Mouse (Mus musculus): Measurements from ENCODE around the gene Mzf1. TPM values are rescaled to one million over a fixed set of nuclear protein-coding genes. Genes with fewer than 3 reads are reported as not detected.

Mzf1 gene
- total and polyA plus RNA-seq, 3 experiments = 0.77 to 2.4 TPM; not detected in 1

DNA sequence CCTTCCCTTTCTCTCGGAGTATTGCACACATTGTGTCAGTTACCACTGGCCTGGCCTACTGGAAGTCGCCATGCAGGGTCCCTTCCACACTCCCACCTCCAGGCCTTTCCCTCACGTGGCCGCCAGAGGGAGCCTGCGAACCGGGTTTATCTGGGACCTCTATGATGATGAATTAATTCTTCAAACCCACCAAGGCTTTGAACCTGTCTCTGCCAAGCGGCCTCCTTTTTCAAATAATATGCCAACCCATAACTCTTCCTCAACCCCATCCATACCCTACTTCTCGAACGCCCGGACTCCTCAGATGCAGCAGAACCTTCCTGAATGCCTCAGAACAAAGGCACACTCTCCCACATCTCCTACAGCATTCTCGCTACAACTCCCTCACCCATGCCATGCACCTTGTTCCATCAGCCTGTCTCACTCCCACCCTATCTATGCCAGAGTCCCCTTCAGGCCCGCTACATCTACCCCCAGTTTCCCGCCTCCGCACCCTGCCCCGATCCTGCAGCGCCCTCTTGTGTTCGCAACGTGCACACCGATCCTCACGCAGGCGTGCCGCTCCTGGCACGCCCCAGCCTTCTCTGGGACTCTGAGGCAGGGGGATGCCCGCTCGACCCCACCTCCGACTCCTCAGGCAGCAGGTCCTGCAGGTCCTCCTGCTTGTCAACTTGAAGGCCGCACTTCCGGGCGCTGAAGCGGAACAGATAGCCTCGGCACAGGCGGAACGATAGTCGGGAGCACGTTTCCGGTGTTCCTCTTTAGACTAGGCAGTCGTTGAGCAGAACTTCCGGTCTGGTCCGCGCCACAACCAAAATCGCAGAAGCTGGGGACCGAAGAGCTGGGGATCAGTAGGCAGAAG lies 45.2 kb downstream of the Mzf1 start (continued):
- no peak; the same call in 1 of the 2 replicates for TF ChIP-seq KAT2A (conservative IDR thresholded peaks at IDR 0.05; ENCODE audit: low read depth, low read length)
- TF ChIP-seq ETS1 (IDR thresholded peaks at IDR 0.05; ENCODE audit: low read depth, low read length) = 0 out of 2 replicates have a peak, but pooled peaks have one; percentile 16
- TF ChIP-seq POLR2A (IDR thresholded peaks at IDR 0.05; ENCODE audit: control insufficient read depth in 1 of 2, insufficient read depth in 1 of 2, low read depth in 1 of 2, low read length in 2 of 2, poor library complexity in 1 of 2) = peak; percentile 43 to 47; a peak in 2 of 4 replicates
- TF ChIP-seq POLR2AphosphoS2 (IDR thresholded peaks at IDR 0.05; ENCODE audit: low read length) = no peak
- no peak for TF ChIP-seq MAFK (IDR thresholded peaks at IDR 0.05; ENCODE audit: borderline replicate concordance, low read depth, low read length)
- TF ChIP-seq E2F4 (IDR thresholded peaks at IDR 0.05; ENCODE audit: borderline replicate concordance, low read depth, low read length) = peak; percentile 88; the same call in 1 of the 2 replicates
- no peak for TF ChIP-seq MEF2A (IDR thresholded peaks at IDR 0.05; ENCODE audit: extremely low read depth, insufficient replicate concordance, low read depth, low read length, poor library complexity, severe bottlenecking)
- no peak for TF ChIP-seq POLR2AphosphoS5 (IDR thresholded peaks at IDR 0.05; ENCODE audit: borderline replicate concordance, low read depth, low read length)
- peak; percentile 92 for TF ChIP-seq HCFC1 (IDR thresholded peaks at IDR 0.05; ENCODE audit: low read depth, low read length)
- TF ChIP-seq UBTF (IDR thresholded peaks at IDR 0.05; ENCODE audit: borderline replicate concordance, insufficient read depth, low read depth, low read length) = no peak
- TF ChIP-seq NELFE (IDR thresholded peaks at IDR 0.05; ENCODE audit: low read depth, low read length) = peak; percentile 54; the same call in 1 of the 2 replicates
- peak; percentile 64 to 91 (median 82) for TF ChIP-seq CTCF (IDR thresholded peaks at IDR 0.05 in 2 of 3, conservative IDR thresholded peaks at IDR 0.05 in 1 of 3; ENCODE audit: control insufficient read depth in 1 of 3, insufficient read depth in 1 of 3, low read depth in 2 of 3, low read length in 3 of 3, poor library complexity in 1 of 3, severe bottlenecking in 1 of 3)
- no peak for TF ChIP-seq TAL1 (IDR thresholded peaks at IDR 0.05; ENCODE audit: low read length)
- no peak for TF ChIP-seq JUND (IDR thresholded peaks at IDR 0.05; ENCODE audit: low read depth, low read length)
- peak; percentile 88 for TF ChIP-seq TBP (IDR thresholded peaks at IDR 0.05; ENCODE audit: low read depth, low read length)
- peak; percentile 61 for TF ChIP-seq MXI1 (IDR thresholded peaks at IDR 0.05; ENCODE audit: low read depth, low read length)
- no peak for TF ChIP-seq USF2 (IDR thresholded peaks at IDR 0.05; ENCODE audit: borderline replicate concordance in 1 of 2, insufficient read depth in 1 of 2, low read depth in 1 of 2, low read length in 2 of 2)

DNA sequence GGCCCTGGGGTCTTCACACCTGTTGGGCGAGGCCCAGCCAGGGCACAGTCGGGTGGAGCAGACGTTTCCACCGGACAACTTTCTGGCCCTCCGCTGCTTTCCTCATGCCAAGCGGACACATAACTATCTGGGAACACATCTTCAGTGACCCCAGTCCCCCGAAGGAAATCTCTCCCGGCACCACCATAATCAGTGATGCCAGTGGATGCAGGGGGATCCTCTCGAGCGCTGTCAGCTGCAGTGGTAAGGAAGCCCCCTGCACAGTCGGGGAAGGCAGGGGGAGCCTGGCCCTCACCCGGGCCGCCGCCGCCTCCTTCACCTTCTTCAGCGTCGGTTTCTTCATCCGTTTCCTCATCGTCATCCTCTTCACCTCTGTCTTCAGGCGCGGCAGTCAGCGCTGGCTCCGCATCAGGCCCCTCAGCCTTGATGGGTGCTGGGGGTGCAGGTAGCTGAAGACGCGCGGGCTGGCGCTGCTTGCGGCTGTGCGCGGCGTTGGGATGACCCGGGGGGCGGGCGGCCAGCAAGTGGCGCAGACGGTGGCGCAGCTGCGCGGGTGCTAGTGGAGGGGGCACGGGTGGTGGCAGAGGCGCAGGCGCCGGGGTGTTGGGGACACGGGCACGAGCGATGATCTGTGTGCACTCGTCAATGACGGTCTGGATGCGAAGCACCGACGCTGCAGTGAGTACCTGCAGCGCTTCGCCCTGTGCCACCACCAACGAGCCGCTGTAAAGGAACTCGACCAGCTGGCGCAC lies 47.0 kb downstream of the Mzf1 start:
- H3K4me3 ChIP-seq (ENCODE audit: control insufficient read depth in 1 of 2, insufficient read depth in 1 of 2, low read depth in 2 of 2, low read length in 2 of 2) = no peak overlapping the region
- H3K27me3 ChIP-seq (ENCODE audit: control insufficient read depth in 1 of 2, insufficient read depth in 2 of 2, low read length in 2 of 2) = no peaks in the 10 kb centered on the region
- H3K9ac ChIP-seq (ENCODE audit: control insufficient read depth, low read depth, low read length, poor library complexity, severe bottlenecking) = no peak overlapping the region

More for the DNA sequence above, 47.0 kb downstream of the Mzf1 start:
- Histone ChIP-seq H3K36me3 (ENCODE audit: control insufficient read depth in 1 of 2, insufficient read depth in 2 of 2, low read length in 2 of 2) (no peaks in the 10 kb centered on the region; a peak in 1 of 4 replicates), H3K9me3 (replicated peaks; ENCODE audit: insufficient read depth, low read length) (no peaks in the 10 kb centered on the region), H3K27ac (ENCODE audit: control insufficient read depth, low read depth, low read length) (no peak overlapping the region), H3K79me2 (ENCODE audit: control insufficient read depth, insufficient read depth, low read length, poor library complexity) (peaks cover 20% of the 10 kb centered on the region), H3K4me1 (ENCODE audit: control insufficient read depth in 1 of 2, insufficient read depth in 2 of 2, low read length in 2 of 2) (peaks cover 0 to 8% of the 10 kb centered on the region in 2 experiments; a peak in 1 of 4 replicates)
- TF ChIP-seq MXI1 (IDR thresholded peaks at IDR 0.05; ENCODE audit: low read depth, low read length) (no peak), KAT2A (conservative IDR thresholded peaks at IDR 0.05; ENCODE audit: low read depth, low read length) (no peak), MAFK (IDR thresholded peaks at IDR 0.05; ENCODE audit: borderline replicate concordance, low read depth, low read length) (no peak), TBP (IDR thresholded peaks at IDR 0.05; ENCODE audit: low read depth, low read length) (no peak), POLR2AphosphoS2 (IDR thresholded peaks at IDR 0.05; ENCODE audit: low read length) (no peak), NRF1 (IDR thresholded peaks at IDR 0.05; ENCODE audit: insufficient read depth, low read depth, low read length, poor library complexity, severe bottlenecking) (no peak), TAL1 (IDR thresholded peaks at IDR 0.05; ENCODE audit: low read length) (no peak), ZNF384 (IDR thresholded peaks at IDR 0.05; ENCODE audit: low read depth, low read length) (no peak)
- DNase-seq (ENCODE audit: low read depth, low spot score) = no peak
